Mouse (Mus musculus) thymus, adult 18-20 months (tissue): ENCODE results near the gene Galnt16.
A peak's percentile ranks its signal among the peaks of the same experiment; 100 is the strongest.

ENCODE experiments used
- DNase-seq, 2 experiments: peaks; one replicate each; pipeline ENCODE4 v3.0.0; 2022; ENCODE audit warnings: mixed read lengths in 2 of 2

Galnt16 gene

GRCm38 (mm10) chr12:80598756-80599155, 80.7 kb downstream of the Galnt16 start:
- no peak for DNase-seq

- no peak for DNase-seq
Measured at GRCm38 (mm10) chr12:80601597-80602269, 83.7 kb downstream of the Galnt16 start.

GRCm38 (mm10) chr12:80602432-80602831, 84.4 kb downstream of the Galnt16 start:
- DNase-seq = no peak

GRCm38 (mm10) chr12:80603566-80603965, 85.5 kb downstream of the Galnt16 start:
- DNase-seq = no peak

GRCm38 (mm10) chr12:80604218-80604617, 86.1 kb downstream of the Galnt16 start:
- no peak for DNase-seq

- no peak for DNase-seq
Measured at GRCm38 (mm10) chr12:80608576-80608975, 90.5 kb downstream of the Galnt16 start.

GRCm38 (mm10) chr12:80609928-80610327, 91.9 kb downstream of the Galnt16 start:
- DNase-seq = no peak

GRCm38 (mm10) chr12:80612113-80612791, 94.2 kb downstream of the Galnt16 start:
- no peak for DNase-seq

GRCm38 (mm10) chr12:80615371-80616257, 97.5 kb downstream of the Galnt16 start:
- no peak for DNase-seq

GRCm38 (mm10) chr12:80620501-80620900, 102.4 kb downstream of the Galnt16 start:
- no peak for DNase-seq

GRCm38 (mm10) chr12:80631790-80632189, 113.7 kb downstream of the Galnt16 start:
- DNase-seq = no peak

- DNase-seq = peak; percentile 28 to 45
Measured at GRCm38 (mm10) chr12:80642725-80643692, 124.9 kb downstream of the Galnt16 start.

GRCm38 (mm10) chr12:80643693-80644505, 125.8 kb downstream of the Galnt16 start, which contains the start of the genes Slc39a9 and Erh:
TSS of gene Slc39a9 (plus strand) at chr12:80643883.
TSS of gene Erh (minus strand) at chr12:80644341.
- peak; percentile 84 to 91 for DNase-seq

- DNase-seq = no peak
Measured at GRCm38 (mm10) chr12:80644506-80644868, 126.4 kb downstream of the Galnt16 start.

GRCm38 (mm10) chr12:80646377-80646776, 128.3 kb downstream of the Galnt16 start:
- DNase-seq = no peak

GRCm38 (mm10) chr12:80653951-80654658, 136.0 kb downstream of the Galnt16 start:
- no peak for DNase-seq

- no peak for DNase-seq
Measured at GRCm38 (mm10) chr12:80654659-80655025, 136.6 kb downstream of the Galnt16 start.

- DNase-seq = no peak
Measured at GRCm38 (mm10) chr12:80658661-80659060, 140.6 kb downstream of the Galnt16 start.

- no peak for DNase-seq
Measured at GRCm38 (mm10) chr12:80662322-80662721, 144.2 kb downstream of the Galnt16 start.

GRCm38 (mm10) chr12:80663935-80664334, 145.9 kb downstream of the Galnt16 start:
- no peak for DNase-seq

- DNase-seq = no peak
Measured at GRCm38 (mm10) chr12:80668391-80668790, 150.3 kb downstream of the Galnt16 start.
